Mouse (Mus musculus): ENCODE results near the gene Olfr38.

Olfr38 gene

GRCm38 (mm10) chr6:42756104-42756503 lies at the start of gene Olfr38:
Gene Olfr38, plus strand, starts transcription at chr6:42756404.
- DNase-seq (ENCODE audit: extremely low read depth, low read depth, low spot score): no peak

DNA sequence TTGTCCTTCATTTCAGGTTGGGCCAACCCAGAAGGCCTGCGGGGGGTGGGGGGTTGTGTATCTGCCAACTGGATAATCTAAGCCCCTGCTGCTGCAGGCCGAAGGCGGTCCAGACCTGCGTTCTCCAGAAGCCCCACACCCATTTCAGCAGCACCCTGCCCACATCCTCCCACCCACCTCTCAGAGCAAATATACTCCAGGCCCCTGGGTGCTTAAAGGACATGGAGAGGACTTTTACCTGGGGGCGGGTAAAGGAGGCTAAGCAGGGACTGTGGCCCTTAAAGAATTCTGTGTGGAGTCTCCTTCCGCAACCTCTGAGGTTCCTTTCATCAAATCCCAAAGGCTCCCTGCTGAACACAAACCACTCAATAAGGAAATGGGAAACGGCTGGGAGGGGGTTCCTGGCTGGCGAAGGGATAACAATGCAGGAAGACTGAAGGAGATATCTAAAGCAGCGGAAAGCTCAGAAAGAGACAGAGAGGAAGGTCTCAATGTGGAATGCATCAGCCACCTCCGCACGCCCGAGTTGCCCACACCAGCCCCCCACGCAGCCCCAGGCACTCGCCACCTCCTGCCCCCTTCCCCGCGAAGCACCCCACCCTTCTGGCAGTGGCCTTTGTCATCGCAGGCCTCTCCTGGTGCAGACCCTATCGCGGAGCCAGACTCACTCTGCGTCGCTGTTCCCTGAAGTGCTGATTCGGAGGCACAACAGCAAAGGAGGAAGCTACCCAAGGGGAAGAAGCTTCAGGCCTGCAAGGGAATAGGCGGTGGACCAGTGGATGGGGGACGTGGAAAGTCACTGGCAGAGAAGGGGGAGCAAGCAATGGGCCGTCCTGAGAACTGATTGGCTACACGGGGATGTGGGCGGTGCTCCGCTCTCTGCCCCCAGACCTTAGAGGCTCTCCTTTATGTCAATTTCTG lies 46.7 kb upstream of the Olfr38 start, which contains the start of gene Tcaf1:
Gene Tcaf1, minus strand, starts transcription at position 798 of the 921 bp plus-strand sequence.
- no peak for DNase-seq (ENCODE audit: extremely low read depth, low read depth, low spot score)

DNA sequence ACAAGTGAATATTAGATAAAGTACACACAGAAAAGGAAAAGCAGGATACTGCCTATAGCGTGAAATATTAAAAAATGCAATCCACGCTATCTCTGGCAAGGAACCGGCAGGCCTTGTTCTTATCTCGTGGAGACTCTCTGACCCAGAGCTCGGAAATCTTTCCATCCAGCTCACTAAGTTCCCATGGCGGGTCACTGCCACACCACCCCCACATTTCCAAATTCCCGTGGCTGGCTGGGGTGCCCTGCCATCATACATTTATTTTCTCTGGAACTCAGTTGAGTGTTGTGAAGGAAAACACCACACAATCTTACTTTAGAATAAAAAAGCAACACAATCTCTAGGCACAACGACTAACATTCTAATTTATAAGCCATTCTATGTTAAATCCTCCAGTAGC lies 41.5 kb upstream of the Olfr38 start:
- no peak for DNase-seq (ENCODE audit: extremely low read depth, low read depth, low spot score)

- no peak for DNase-seq (ENCODE audit: extremely low read depth, low read depth, low spot score)
Measured at GRCm38 (mm10) chr6:42717973-42718372, 38.2 kb upstream of the Olfr38 start.

GRCm38 (mm10) chr6:42739071-42739470 lies 17.1 kb upstream of the Olfr38 start, which contains the start of gene Olfr453:
Gene Olfr453, plus strand, starts transcription at chr6:42739371.
- no peak for DNase-seq (ENCODE audit: extremely low read depth, low read depth, low spot score)

GRCm38 (mm10) chr6:42742303-42742702 lies 13.9 kb upstream of the Olfr38 start:
- DNase-seq (ENCODE audit: extremely low read depth, low read depth, low spot score): no peak

GRCm38 (mm10) chr6:42747846-42748245 lies 8.4 kb upstream of the Olfr38 start:
- DNase-seq (ENCODE audit: extremely low read depth, low read depth, low spot score): no peak

GRCm38 (mm10) chr6:42777066-42777465 lies 20.9 kb downstream of the Olfr38 start:
- no peak for DNase-seq (ENCODE audit: extremely low read depth, low read depth, low spot score)

- DNase-seq (ENCODE audit: extremely low read depth, low read depth, low spot score): no peak
Measured at GRCm38 (mm10) chr6:42784793-42785192, 28.6 kb downstream of the Olfr38 start, which contains the start of gene Olfr452. Gene Olfr452, plus strand, starts transcription at chr6:42785093.

- no peak for DNase-seq (ENCODE audit: extremely low read depth, low read depth, low spot score)
Measured at GRCm38 (mm10) chr6:42790247-42790948, 34.2 kb downstream of the Olfr38 start.

DNA sequence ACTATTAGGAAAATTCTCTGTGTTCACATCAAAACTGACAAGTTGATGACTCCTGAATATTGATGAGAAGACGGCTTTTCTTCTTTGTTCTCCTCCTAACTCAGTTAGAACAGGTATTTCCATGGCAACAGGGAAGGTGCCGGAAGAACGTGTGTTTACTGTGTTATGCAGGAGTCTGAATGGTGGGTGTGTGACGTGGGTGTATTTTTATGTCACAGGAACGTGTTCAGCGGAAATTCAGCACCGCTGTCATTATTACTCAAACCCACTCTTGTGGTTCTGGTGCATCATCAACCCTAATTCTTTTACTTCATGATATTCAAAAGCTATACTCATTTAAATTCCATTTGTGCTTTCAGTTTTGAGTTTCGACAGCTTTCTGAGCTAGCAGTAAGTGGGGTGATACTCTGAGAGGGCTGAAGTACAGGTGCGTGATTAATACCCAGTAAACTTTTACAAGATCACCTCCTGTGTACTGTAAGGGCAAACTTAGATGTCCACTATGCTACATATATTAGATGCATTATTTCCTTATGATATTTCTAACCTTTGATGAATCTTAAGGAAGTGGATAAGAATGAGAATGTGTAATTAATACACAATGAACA lies 34.8 kb downstream of the Olfr38 start:
- DNase-seq (ENCODE audit: extremely low read depth, low read depth, low spot score): no peak

DNA sequence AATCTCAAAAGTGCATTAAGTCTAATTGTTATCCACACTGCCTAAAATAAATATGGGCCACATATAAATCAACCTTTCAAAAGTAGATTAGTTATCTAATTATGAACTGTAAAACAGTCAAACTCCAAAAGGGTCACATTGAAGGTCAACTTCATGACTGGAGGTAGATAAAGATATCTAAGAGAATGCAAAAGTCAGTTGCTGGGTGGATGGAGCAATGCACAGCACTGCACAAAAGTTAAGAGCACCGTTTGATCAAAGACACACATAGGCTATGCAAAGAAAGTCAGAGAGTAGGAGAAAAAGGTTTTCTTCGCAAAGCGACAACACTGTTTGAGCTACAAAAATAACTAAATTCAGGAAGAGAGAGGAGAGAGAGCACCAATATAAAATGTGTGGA lies 38.8 kb downstream of the Olfr38 start:
- DNase-seq (ENCODE audit: extremely low read depth, low read depth, low spot score): no peak

DNA sequence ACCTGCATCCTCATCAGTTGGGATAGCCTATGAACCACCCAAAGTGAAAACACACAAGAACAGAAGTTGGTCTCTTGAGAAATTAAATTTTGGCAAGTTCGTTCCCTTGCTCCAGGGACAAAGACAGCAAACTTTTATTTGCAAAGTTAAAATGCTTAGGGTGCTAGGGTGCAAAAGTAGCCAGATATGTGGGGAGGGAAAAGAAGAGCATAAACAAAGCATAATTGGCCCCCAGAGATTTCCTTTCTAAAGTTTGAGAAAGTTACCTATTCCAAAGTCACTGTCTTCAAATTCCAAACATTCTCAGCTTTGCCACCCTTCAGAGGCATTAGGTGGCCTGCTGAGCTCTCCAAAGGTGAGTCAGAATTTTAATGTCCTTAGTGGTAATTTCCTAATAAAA lies 55.4 kb downstream of the Olfr38 start, which contains the start of gene Olfr450:
Gene Olfr450, plus strand, starts transcription at position 301 of the 400 bp plus-strand sequence.
- DNase-seq (ENCODE audit: extremely low read depth, low read depth, low spot score): no peak
